Mouse (Mus musculus) spleen, postnatal 10 days (tissue): ENCODE measurements around the gene Gtse1.
"Not testable (repeated sequence)": the region's sequence is repeated elsewhere in the genome, so short reads cannot be mapped to it uniquely, and the experiment has no call there.

Experiments used
- DNase-seq, 2 experiments: peaks; one replicate each; pipeline ENCODE4 v3.0.0; 2021 to 2022; ENCODE audit warnings: low spot score in 2 of 2

Gene Gtse1

GRCm38 (mm10) chr15:85859490-85860031 is at the start of gene Gtse1:
Gene Gtse1, plus strand, starts transcription at chr15:85859745.
- peak; percentile 87 to 95 for DNase-seq

DNA sequence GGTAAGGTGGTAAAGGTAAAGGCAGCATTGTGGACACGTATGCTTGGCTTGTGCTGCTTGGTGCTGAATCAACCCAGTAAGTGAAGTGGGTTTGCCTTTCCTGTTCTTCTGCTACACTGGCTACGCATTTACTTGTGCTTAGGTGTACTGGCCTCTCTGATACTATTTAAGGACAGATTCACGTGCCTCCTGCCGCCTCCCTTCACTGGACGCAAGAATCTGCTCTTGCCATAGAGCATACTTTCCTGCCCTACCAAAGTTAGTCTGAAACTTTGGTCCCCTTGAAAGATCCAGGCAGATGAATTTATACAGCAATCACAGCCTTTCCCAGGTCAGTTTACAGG is 49.1 kb upstream of the Gtse1 start:
- DNase-seq = no peak

DNA sequence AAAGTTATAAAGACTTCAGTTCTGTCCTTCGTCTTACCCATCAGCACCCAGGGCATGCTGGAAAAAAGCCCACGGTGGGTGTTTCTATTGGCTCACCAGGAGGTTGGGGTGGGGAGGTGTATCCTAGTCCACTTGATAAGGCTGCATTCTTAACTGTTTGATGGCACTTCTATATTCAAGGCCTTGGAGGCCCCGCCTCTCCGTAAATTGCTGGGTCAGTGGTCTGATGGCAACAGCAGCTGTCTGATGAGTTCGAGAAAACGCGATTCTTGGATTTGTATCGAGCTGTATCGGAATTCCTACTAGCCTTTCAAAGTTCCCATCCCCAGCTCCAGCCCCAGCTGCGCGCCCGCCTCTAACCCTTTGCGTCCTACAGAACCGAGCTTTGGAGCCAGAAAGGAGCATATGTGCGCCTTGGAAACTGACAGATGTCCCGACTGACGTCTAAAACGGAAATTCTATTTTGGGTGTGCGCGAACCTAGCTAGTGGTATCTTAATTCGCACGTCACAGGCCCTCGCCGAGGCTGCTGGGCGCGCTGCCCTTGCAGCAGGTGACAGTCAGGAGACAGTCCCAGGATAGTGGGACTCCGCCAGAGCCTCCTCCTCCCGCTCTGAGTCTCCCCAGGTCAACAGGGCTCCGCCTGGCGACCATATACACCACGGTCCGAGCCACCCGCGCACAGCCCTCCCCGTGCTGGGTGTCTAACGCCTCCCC is 48.6 kb upstream of the Gtse1 start:
- DNase-seq = peak in 1 of 2 experiments; percentile 44

GRCm38 (mm10) chr15:85811535-85812277 is 47.8 kb upstream of the Gtse1 start, which contains the start of gene Cdpf1:
Gene Cdpf1, minus strand, starts transcription at chr15:85811697.
- DNase-seq = peak; percentile 99

GRCm38 (mm10) chr15:85813428-85813827 is 46.1 kb upstream of the Gtse1 start:
- no peak for DNase-seq

DNA sequence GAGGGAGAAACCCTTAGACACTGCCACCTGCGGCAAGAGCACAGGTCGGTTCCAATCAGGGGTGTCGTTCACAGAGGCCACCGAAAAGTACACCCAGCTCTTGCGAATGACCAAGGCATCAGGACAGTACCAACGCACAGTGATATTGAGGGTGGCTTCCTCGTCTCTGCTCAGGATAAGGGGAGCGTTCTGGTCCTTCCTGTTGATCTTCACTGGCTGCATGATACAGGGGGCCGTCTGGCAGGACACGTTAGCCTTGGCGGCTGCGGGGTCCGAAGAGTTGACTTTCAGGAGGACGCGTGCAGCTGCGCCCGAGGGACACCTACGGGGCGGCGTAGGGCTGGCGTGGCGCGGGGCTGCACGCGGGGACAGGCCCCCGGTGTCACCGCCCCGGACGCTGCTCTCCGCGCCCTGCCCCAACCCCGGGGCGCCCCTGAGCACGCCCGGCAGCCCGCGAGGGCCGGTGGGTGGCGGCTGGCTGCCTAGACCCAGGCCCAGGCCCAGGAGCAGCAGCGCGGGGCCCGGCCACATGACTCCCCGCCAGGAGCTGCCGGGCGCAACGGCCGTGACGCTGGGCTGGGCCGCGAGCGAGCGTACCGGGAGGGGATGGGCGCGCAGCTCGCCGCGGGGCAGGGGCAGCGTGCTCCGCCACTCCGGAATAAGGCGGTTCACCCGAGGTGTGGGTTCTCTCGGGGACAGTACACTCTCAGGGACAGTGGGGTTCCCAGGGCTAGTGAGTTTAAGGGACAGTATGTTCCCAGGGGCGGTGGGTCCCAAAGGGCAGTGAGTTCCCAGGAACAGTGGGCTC is 38.1 kb upstream of the Gtse1 start, which contains the start of gene Pkdrej:
Gene Pkdrej (minus strand): TSS at position 532 of the 808 bp plus-strand sequence.
- DNase-seq = peak; percentile 46 to 50

DNA sequence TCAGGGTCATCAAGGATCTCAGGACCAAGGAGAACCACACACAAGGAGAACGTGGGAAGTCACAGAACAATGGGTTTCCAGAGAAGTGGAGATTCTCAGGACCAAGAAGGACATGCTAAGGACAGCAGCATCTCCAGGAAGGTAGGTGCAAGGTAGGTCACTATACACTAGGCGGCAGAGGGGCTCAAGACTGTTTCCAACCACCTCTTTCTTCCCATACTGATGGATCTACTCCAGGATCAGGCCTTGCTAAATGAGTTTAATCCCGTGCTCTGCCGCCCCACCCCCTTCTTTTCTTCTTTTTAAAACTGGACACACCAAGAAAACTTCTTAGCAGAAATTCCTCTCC is 37.6 kb upstream of the Gtse1 start:
- DNase-seq = no peak

GRCm38 (mm10) chr15:85826676-85827075 is 32.9 kb upstream of the Gtse1 start:
- peak in 1 of 2 experiments; percentile 55 for DNase-seq

GRCm38 (mm10) chr15:85828071-85828470 is 31.5 kb upstream of the Gtse1 start:
- DNase-seq = no peak

DNA sequence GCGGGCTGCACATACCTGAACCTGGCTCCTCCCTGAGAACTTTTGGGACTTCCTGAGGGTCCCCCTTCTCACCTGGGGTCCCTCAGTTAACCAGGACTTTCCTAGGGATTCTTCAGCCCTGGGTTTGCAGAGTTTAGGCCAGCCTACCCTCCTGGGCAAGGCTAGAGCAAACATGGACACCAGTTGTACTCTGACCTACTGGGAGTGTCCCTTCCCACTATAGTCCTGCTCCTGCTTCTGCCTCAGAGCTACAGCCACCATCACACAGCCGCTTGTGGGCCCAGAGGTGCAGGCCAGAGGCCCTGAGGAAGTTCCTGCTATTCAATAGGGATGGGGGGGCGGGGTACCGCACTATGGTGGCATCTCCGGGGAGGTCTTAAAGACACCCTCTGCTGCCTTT is 30.1 kb upstream of the Gtse1 start:
- DNase-seq = no peak

- DNase-seq = peak; percentile 69 to 87
Observed at GRCm38 (mm10) chr15:85831954-85832590, 27.5 kb upstream of the Gtse1 start, which contains the start of gene Ttc38. Gene Ttc38, plus strand, starts transcription at chr15:85832306.

DNA sequence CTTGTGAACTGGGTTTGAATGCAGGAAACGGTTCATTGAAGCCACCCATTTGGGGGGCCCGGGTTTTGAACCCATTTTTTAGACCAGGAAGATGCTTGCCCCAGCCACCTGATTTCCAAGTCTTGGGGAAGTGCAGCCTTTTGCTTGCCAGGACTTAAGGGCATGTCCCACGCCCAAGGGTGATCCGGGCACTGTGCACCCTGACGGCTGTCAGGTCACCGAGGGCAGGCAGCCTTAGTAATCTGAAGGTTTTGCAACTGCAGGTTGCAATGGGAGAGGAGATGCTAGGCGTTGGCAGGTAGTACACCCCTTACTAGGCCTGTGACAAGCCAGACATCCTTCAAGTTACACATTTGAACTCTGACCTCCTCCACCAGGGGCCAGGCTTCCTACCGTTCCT is 26.9 kb upstream of the Gtse1 start:
- no peak for DNase-seq

- DNase-seq = no peak
Observed at GRCm38 (mm10) chr15:85835335-85835734, 24.2 kb upstream of the Gtse1 start.

DNA sequence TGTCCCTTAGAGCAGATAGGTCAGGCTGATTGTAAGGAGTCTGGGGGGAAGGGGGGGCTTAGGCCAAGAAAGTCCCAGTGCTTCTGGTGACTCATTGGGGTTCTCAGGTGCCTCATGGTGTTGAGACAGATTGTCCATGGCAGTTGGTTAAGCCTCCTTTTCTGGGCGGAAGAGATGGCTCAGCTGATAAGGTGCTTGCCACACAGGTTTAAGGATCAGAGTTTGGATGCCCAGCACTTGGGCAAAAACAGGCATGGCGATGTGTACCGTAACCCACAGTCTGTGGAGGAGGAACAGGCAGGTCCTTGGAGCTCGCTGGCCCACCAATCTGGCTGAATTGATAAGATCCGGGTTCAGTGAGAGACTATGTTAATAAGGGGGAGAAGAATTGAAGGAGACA is 22.7 kb upstream of the Gtse1 start:
- no peak for DNase-seq

- peak in 1 of 2 experiments; percentile 66 for DNase-seq
Observed at GRCm38 (mm10) chr15:85840983-85841382, 18.6 kb upstream of the Gtse1 start.

GRCm38 (mm10) chr15:85841796-85842360 is 17.7 kb upstream of the Gtse1 start:
- peak in 1 of 2 experiments; percentile 34 for DNase-seq

GRCm38 (mm10) chr15:85845071-85845470 is 14.5 kb upstream of the Gtse1 start:
- DNase-seq = no peak

- no peak for DNase-seq
Observed at GRCm38 (mm10) chr15:85851656-85852392, 7.7 kb upstream of the Gtse1 start.

DNA sequence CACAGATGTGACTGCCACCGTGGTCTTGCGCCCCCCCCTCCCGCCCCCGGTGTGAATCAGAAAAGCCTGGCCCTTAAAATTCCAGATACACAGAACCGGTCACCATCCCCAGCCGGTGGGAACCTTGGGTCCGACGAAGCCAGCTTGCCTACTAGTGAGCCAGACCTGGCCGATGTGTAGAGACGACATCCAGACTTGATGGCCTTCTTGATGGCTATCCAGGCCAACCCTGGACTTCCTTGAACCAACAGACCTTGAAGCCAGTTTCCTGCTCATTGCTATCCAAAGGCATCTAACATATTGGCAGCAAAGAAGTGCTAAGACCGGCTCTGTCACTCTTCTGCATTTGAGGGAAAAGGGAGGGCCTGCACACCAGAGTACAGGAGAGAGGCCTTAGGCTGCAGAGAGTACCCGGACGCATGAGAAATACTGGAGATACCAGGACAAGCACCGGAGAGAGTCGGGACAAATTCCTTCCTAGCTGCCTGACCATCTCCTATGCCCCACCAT is 510 bp upstream of the Gtse1 start:
- peak in 1 of 2 experiments; percentile 40 for DNase-seq

DNA sequence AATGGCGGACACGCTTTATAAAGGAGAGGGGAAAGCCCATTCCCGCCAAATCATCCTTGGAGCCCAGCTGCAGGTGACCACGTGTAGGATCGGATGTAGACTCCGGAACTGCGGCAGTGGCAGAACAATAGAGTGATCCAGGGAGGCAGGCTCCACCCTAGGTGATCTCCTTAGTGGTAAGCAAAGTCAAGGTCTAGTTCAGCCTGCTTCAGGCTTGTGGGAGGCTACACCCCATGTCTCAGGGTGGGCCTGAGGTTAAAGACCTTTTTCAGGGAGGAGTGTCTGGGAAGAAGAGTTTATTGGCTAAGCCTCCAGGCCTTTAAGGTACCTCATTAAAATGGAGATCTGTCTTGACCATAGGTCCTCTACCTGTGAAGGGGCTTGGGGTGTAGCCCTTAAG is 6.4 kb downstream of the Gtse1 start:
- DNase-seq = not testable (repeated sequence)
